Comparison of ENCODE assay signal across 8 mouse cellular contexts in the genomic region with DNA sequence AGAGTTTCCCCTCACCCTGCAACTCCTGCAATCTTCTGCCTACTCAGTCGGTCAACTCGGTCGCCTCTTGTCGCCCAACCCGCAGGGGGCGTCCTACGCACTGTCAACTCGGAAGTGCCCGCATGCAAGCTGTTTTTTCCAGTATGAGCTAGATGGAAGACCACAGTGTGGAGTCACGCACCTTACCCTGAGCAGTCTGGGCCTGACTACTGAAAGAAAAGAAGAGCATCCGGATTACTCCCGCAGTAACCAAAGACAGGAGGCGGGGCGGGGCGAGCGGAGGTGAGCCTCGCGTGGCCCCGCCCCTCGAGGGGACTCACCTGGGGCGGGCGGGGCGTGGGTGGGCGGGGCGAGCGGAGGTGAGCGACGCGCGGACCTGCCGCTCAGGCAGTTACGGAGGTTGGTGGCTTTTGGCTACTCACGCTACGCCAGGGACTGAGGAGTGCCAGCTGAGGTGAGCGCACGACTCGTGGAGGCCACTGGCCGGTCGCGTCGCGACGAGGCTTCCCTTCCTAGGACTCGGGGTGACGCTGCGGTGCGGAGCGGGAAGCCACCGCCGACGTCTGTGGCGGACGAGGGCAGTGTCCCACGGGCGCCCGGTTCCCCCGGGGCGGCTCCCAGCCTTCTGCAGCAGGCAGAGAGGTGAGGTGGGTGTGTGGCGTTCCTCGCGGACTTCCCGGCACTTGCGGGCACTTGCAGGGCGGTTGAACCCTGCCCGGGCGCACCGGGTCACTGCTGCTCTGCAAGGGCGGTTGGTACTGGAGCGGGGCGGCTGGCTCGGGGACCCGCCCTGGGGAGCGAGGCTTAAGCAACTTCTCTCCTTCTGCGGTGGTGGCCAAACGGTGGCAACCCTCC. TPM values are rescaled to one million over a fixed set of nuclear protein-coding genes. Genes with fewer than 3 reads are reported as not detected.
DNase-seq lines count a peak whose midpoint lies in the region; ATAC-seq and TF ChIP-seq lines count a peak whose summit lies in the region.

Gpr160 (plus strand) TSS at position 347 of the 855 bp plus-strand sequence.

- peak within 1 kb of the TSS; percentile 97 for H3K4me3 ChIP-seq in bone marrow, adult 2 months (replicated peaks; ENCODE audit: control insufficient read depth, low read depth, low read length)
- peak within 1 kb of the TSS; percentile 39 for H3K4me3 ChIP-seq in embryonic fibroblast, embryonic 13.5 days (ENCODE audit: insufficient read depth, low read length)
- H3K4me3 ChIP-seq in heart, embryonic 10.5 days: peak within 1 kb of the TSS; percentile 79
- H3K4me3 ChIP-seq in kidney, embryonic 14.5 days (ENCODE audit: low read length): peak within 1 kb of the TSS; percentile 56
- H3K4me3 ChIP-seq in limb, embryonic 15.5 days: peak within 1 kb of the TSS; percentile 52
- H3K4me3 ChIP-seq in midbrain, postnatal 0 days (ENCODE audit: low read depth, low read length): peak within 1 kb of the TSS; percentile 59

- TF ChIP-seq CTCF in bone marrow, adult 2 months (IDR thresholded peaks at IDR 0.05; ENCODE audit: control insufficient read depth, insufficient read depth, low read length): peak; percentile 74
- peak; percentile 46; the same call in 1 of the 2 replicates for TF ChIP-seq CTCF in embryonic fibroblast, embryonic 13.5 days (IDR thresholded peaks at IDR 0.05; ENCODE audit: borderline replicate concordance, insufficient read depth, low read length)
- TF ChIP-seq CTCF in midbrain, postnatal 0 days (IDR thresholded peaks at IDR 0.05): peak; percentile 61

- H3K27ac ChIP-seq in bone marrow, adult 2 months (ENCODE audit: control insufficient read depth, insufficient read depth, low read depth, low read length, poor library complexity): peak within 1 kb of the TSS; percentile 95
- H3K27ac ChIP-seq in embryonic fibroblast, embryonic 13.5 days (ENCODE audit: insufficient read depth, low read length): no peak within 1 kb of the TSS
- H3K27ac ChIP-seq in heart, embryonic 10.5 days: peak within 1 kb of the TSS; percentile 84
- H3K27ac ChIP-seq in kidney, embryonic 14.5 days (ENCODE audit: low read depth, low read length): 0 out of 2 replicates have a peak within 1 kb of the TSS, but pooled peaks have one; percentile 14
- H3K27ac ChIP-seq in limb, embryonic 15.5 days: peak within 1 kb of the TSS; percentile 43
- no peak within 1 kb of the TSS for H3K27ac ChIP-seq in midbrain, postnatal 0 days (ENCODE audit: low read depth, low read length)

- H3K4me2 ChIP-seq in kidney, embryonic 14.5 days (replicated peaks; ENCODE audit: low read depth, low read length): peak within 1 kb of the TSS; percentile 91
- peak within 1 kb of the TSS; percentile 98 for H3K4me2 ChIP-seq in limb, embryonic 15.5 days
- peak within 1 kb of the TSS; percentile 97 for H3K4me2 ChIP-seq in midbrain, postnatal 0 days (ENCODE audit: low read depth, low read length, poor library complexity, severe bottlenecking)

- no peaks in the 10 kb centered on the region for H3K9me3 ChIP-seq in heart, embryonic 10.5 days
- no peaks in the 10 kb centered on the region for H3K9me3 ChIP-seq in kidney, embryonic 14.5 days (ENCODE audit: control insufficient read depth, low read length)
- no peaks in the 10 kb centered on the region for H3K9me3 ChIP-seq in limb, embryonic 15.5 days
- no peaks in the 10 kb centered on the region for H3K9me3 ChIP-seq in midbrain, postnatal 0 days (ENCODE audit: low read length)

- TF ChIP-seq POLR2A in bone marrow, adult 2 months (IDR thresholded peaks at IDR 0.05; ENCODE audit: borderline replicate concordance, control insufficient read depth, low read depth, low read length): peak; percentile 37; the same call in 1 of the 2 replicates
- no peak for TF ChIP-seq POLR2A in embryonic fibroblast, embryonic 13.5 days (IDR thresholded peaks at IDR 0.05; ENCODE audit: low read depth, low read length)

- peak within 1 kb of the TSS; percentile 57 for H3K9ac ChIP-seq in kidney, embryonic 14.5 days (ENCODE audit: low read depth, low read length)
- peak within 1 kb of the TSS; percentile 35; the same call in 1 of the 2 replicates for H3K9ac ChIP-seq in limb, embryonic 15.5 days
- H3K9ac ChIP-seq in midbrain, postnatal 0 days (replicated peaks; ENCODE audit: low read length, poor library complexity, severe bottlenecking): peak within 1 kb of the TSS; percentile 52

- DNase-seq in 3134 (ENCODE audit: extremely low read depth, insufficient read length, low spot score): peak; percentile 21
- no peak for DNase-seq in heart, embryonic 10.5 days (ENCODE audit: low spot score)
- peak; percentile 33 for DNase-seq in midbrain, postnatal 0 days (ENCODE audit: low spot score)
- DNase-seq in spleen, postnatal 10 days (ENCODE audit: low spot score in 2 of 2): peak; percentile 59 to 80

- peak; percentile 88 for ATAC-seq in kidney, embryonic 14.5 days (ENCODE audit: low FRiP score, low TSS enrichment)
- peak; percentile 63; the same call in 1 of the 2 replicates for ATAC-seq in limb, embryonic 15.5 days (ENCODE audit: insufficient number of reproducible peaks, low FRiP score, low TSS enrichment, low read depth)
- peak; percentile 89 for ATAC-seq in midbrain, postnatal 0 days (ENCODE audit: low FRiP score)

- no peaks in the 10 kb centered on the region for H3K36me3 ChIP-seq in heart, embryonic 10.5 days
- H3K36me3 ChIP-seq in kidney, embryonic 14.5 days (ENCODE audit: control insufficient read depth, insufficient read depth, low read length): no peaks in the 10 kb centered on the region
- H3K36me3 ChIP-seq in limb, embryonic 15.5 days: no peaks in the 10 kb centered on the region
- no peaks in the 10 kb centered on the region for H3K36me3 ChIP-seq in midbrain, postnatal 0 days (ENCODE audit: insufficient read depth, low read length)

- H3K27me3 ChIP-seq in heart, embryonic 10.5 days (ENCODE audit: insufficient read depth, poor library complexity, severe bottlenecking): peaks cover 50% of the 10 kb centered on the region
- H3K27me3 ChIP-seq in kidney, embryonic 14.5 days (ENCODE audit: control insufficient read depth, insufficient read depth, low read length): no peaks in the 10 kb centered on the region; the same call in 1 of the 2 replicates
- H3K27me3 ChIP-seq in limb, embryonic 15.5 days: peaks cover 8% of the 10 kb centered on the region
- no peaks in the 10 kb centered on the region for H3K27me3 ChIP-seq in midbrain, postnatal 0 days (ENCODE audit: insufficient read depth, low read length)

- peaks cover under 1% of the 10 kb centered on the region; the same call in 1 of the 2 replicates for H3K4me1 ChIP-seq in bone marrow, adult 2 months (ENCODE audit: control insufficient read depth, insufficient read depth, low read length)
- H3K4me1 ChIP-seq in embryonic fibroblast, embryonic 13.5 days (ENCODE audit: control insufficient read depth, insufficient read depth, low read length): no peaks in the 10 kb centered on the region
- peaks cover 9% of the 10 kb centered on the region; the same call in 1 of the 2 replicates for H3K4me1 ChIP-seq in heart, embryonic 10.5 days
- H3K4me1 ChIP-seq in kidney, embryonic 14.5 days (ENCODE audit: control insufficient read depth, insufficient read depth, low read length): no peaks in the 10 kb centered on the region
- peaks cover 8% of the 10 kb centered on the region; the same call in 1 of the 2 replicates for H3K4me1 ChIP-seq in limb, embryonic 15.5 days
- no peaks in the 10 kb centered on the region for H3K4me1 ChIP-seq in midbrain, postnatal 0 days (ENCODE audit: insufficient read depth, low read length)

- under 1% methylated on average over 74 of the region's 75 CpGs for WGBS in bone marrow, adult 2 months
- WGBS in heart, embryonic 10.5 days: under 1% methylated on average over 70 of the region's 75 CpGs
- WGBS in kidney, embryonic 14.5 days: under 1% methylated on average over 75 of the region's 75 CpGs
- under 1% methylated on average over 75 of the region's 75 CpGs for WGBS in limb, embryonic 15.5 days
- WGBS in midbrain, postnatal 0 days: under 1% methylated on average over 74 of the region's 75 CpGs

RNA-seq across cellular contexts. Expression of gene Gpr160, which starts in this region (rescaled TPM):
- polyA plus RNA-seq in bone marrow, adult 2 months (2011; ENCODE audit: insufficient read depth, insufficient read length, low replicate concordance, missing spikeins): 5.0 and 11.2 TPM in 2 replicates
- not detected in 2 replicates for polyA plus RNA-seq in embryonic fibroblast, embryonic 13.5 days (2011; ENCODE audit: insufficient read length, low read depth, missing spikeins)
- polyA plus RNA-seq in heart, embryonic 10.5 days (2016; fragmentation: Nextera tagmentation; extraction: Ambion mirVana): 0.33 and 0.51 TPM in 2 replicates
- 7.0 and 10.1 TPM in 2 replicates for polyA plus RNA-seq in kidney, embryonic 14.5 days (2014; fragmentation: Nextera tagmentation; extraction: Ambion mirVana)
- polyA plus RNA-seq in limb, embryonic 15.5 days (2015; fragmentation: Nextera tagmentation; extraction: Ambion mirVana): 16.8 and 18.6 TPM in 2 replicates
- 1.4 and 2.8 TPM in 2 replicates for total RNA-seq in midbrain, postnatal 0 days (2014; rRNA removed)
- polyA plus RNA-seq in midbrain, postnatal 0 days (2015; fragmentation: Nextera tagmentation; extraction: Ambion mirVana): 1.9 and 2.2 TPM in 2 replicates

Comparison
In these comparisons a context has a peak if more than half of its experiments do, and no peak if none do; other contexts are left out.
1. H3K27ac ChIP-seq: peak in bone marrow, adult 2 months (single experiment), heart, embryonic 10.5 days (single experiment), kidney, embryonic 14.5 days (single experiment) and limb, embryonic 15.5 days (single experiment); none in embryonic fibroblast, embryonic 13.5 days (single experiment) and midbrain, postnatal 0 days (single experiment).
2. H3K4me3 ChIP-seq: peak in every context shown above with its lines; median percentile 97 in bone marrow, adult 2 months; 79 in heart, embryonic 10.5 days; 59 in midbrain, postnatal 0 days; 56 in kidney, embryonic 14.5 days; 52 in limb, embryonic 15.5 days; 39 in embryonic fibroblast, embryonic 13.5 days.
3. Peak in every context shown above with its lines, with median percentiles within 50 percentile points of each other: CTCF ChIP-seq, ATAC-seq, H3K4me2 ChIP-seq and H3K9ac ChIP-seq.